Mouse (Mus musculus): ENCODE results near the gene Atoh8. TPM values are rescaled to one million over a fixed set of nuclear protein-coding genes. Genes with fewer than 3 reads are reported as not detected.
A peak's percentile ranks its signal among the peaks of the same experiment; 100 is the strongest.

Atoh8 gene
- 0.88 and 0.96 TPM in 2 replicates for polyA plus RNA-seq (2015; fragmentation: Nextera tagmentation; extraction: Ambion mirVana)

GRCm38 (mm10) chr6:72235098-72235806 lies at the start of gene Atoh8:
Gene Atoh8 (minus strand): TSS chr6:72235577.
- no peak within 1 kb of the TSS for H3K27ac ChIP-seq (replicated peaks)
- no peak within 1 kb of the TSS for H3K9ac ChIP-seq
- ATAC-seq (ENCODE audit: insufficient read depth): no peak

GRCm38 (mm10) chr6:72283914-72284313 lies 48.5 kb upstream of the Atoh8 start:
- ATAC-seq (ENCODE audit: insufficient read depth): no peak
- H3K27ac ChIP-seq (replicated peaks): no peak overlapping the region
- no peak overlapping the region for H3K4me2 ChIP-seq
- H3K9me3 ChIP-seq (replicated peaks): no peaks in the 10 kb centered on the region
- peaks cover 22% of the 10 kb centered on the region for H3K27me3 ChIP-seq
- H3K4me3 ChIP-seq (replicated peaks): no peak overlapping the region
- WGBS (ENCODE audit: insufficient replicate concordance): 23% methylated on average over 4 of the region's 4 CpGs
- H3K4me1 ChIP-seq (replicated peaks): peaks cover 42% of the 10 kb centered on the region
- no peaks in the 10 kb centered on the region for H3K36me3 ChIP-seq (replicated peaks)
- no peak overlapping the region for H3K9ac ChIP-seq

More at GRCm38 (mm10) chr6:72235098-72235806, at the start of gene Atoh8:
- under 1% methylated on average over 68 of the region's 68 CpGs for WGBS (ENCODE audit: insufficient replicate concordance)
- Histone ChIP-seq H3K4me2 (peak within 1 kb of the TSS; percentile 71), H3K36me3 (replicated peaks) (no peaks in the 10 kb centered on the region), H3K4me1 (replicated peaks) (peaks cover 14% of the 10 kb centered on the region), H3K4me3 (replicated peaks) (peak within 1 kb of the TSS; percentile 52), H3K27me3 (peaks cover 100% of the 10 kb centered on the region), H3K9me3 (replicated peaks) (no peaks in the 10 kb centered on the region)

GRCm38 (mm10) chr6:72280410-72280998 lies 45.1 kb upstream of the Atoh8 start:
- H3K4me3 ChIP-seq (replicated peaks): no peak overlapping the region
- H3K36me3 ChIP-seq (replicated peaks): no peaks in the 10 kb centered on the region
- H3K27me3 ChIP-seq: no peaks in the 10 kb centered on the region; the same call in 1 of the 2 replicates
- 24% methylated on average over 7 of the region's 7 CpGs for WGBS (ENCODE audit: insufficient replicate concordance)
- H3K9ac ChIP-seq: peak overlapping the region; percentile 44
- H3K27ac ChIP-seq (replicated peaks): peak overlapping the region; percentile 95
- H3K4me2 ChIP-seq: peak overlapping the region; percentile 62
- H3K9me3 ChIP-seq (replicated peaks): 0 out of 2 replicates have a peak, but pooled peaks cover 3% of the 10 kb centered on the region
- peaks cover 64% of the 10 kb centered on the region for H3K4me1 ChIP-seq (replicated peaks)
- peak; percentile 66 for ATAC-seq (ENCODE audit: insufficient read depth)

GRCm38 (mm10) chr6:72279505-72279904 lies 44.1 kb upstream of the Atoh8 start:
- peak overlapping the region; percentile 95 for H3K27ac ChIP-seq (replicated peaks)
- ATAC-seq (ENCODE audit: insufficient read depth): peak; percentile 89
- H3K27me3 ChIP-seq: no peaks in the 10 kb centered on the region
- H3K4me3 ChIP-seq (replicated peaks): peak overlapping the region; percentile 15; the same call in 1 of the 2 replicates
- H3K36me3 ChIP-seq (replicated peaks): no peaks in the 10 kb centered on the region
- 0 out of 2 replicates have a peak, but pooled peaks cover 3% of the 10 kb centered on the region for H3K9me3 ChIP-seq (replicated peaks)
- WGBS (ENCODE audit: insufficient replicate concordance): 18% methylated on average over 7 of the region's 7 CpGs
- H3K4me2 ChIP-seq: peak overlapping the region; percentile 62
- H3K9ac ChIP-seq: peak overlapping the region; percentile 47
- H3K4me1 ChIP-seq (replicated peaks): peaks cover 71% of the 10 kb centered on the region

- WGBS (ENCODE audit: insufficient replicate concordance): 28% methylated on average over 4 of the region's 4 CpGs
- Histone ChIP-seq H3K4me2 (peak overlapping the region; percentile 62), H3K9me3 (replicated peaks) (0 out of 2 replicates have a peak, but pooled peaks cover 3% of the 10 kb centered on the region), H3K27ac (replicated peaks) (peak overlapping the region; percentile 95), H3K4me1 (replicated peaks) (peaks cover 74% of the 10 kb centered on the region), H3K4me3 (replicated peaks) (no peak overlapping the region), H3K36me3 (replicated peaks) (no peaks in the 10 kb centered on the region), H3K27me3 (no peaks in the 10 kb centered on the region), H3K9ac (peak overlapping the region; percentile 47)
- ATAC-seq (ENCODE audit: insufficient read depth): peak; percentile 26; the same call in 1 of the 2 replicates
These were observed 43.5 kb upstream of the Atoh8 start for GRCm38 (mm10) chr6:72278835-72279234.

DNA sequence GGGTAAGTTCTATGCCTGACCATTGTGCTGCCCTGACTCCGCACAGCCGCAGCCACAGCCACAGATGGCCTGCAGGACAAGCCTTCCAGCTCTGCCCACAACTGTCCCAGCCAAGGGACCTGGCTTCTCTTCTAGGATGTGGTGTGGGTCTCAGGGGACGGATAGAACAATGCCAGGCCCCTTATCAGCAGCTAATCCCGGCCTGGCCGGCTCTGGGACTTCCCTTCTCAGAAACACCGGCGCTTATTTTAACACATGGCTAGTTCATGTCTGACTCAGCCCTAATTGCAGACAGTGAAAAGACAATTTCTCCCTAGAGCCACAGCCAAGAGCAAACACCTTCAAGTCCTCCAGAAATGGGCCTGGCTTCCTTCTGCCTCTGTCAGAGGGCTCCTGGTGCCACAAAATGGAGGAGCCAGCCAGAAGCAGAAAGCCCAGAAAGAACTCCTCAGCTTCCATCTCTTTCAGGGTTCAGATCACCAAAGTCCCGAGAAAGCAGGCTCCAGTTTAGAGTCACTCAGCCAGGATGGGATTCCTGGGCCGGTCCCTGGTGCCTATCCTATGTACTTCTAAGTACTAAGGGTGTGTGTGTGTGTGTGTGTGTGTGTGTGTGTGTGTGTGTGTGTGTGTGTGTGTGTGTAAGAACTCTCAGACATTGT lies 42.3 kb upstream of the Atoh8 start:
- peak overlapping the region; percentile 95 for H3K27ac ChIP-seq (replicated peaks)
- H3K36me3 ChIP-seq (replicated peaks): no peaks in the 10 kb centered on the region
- H3K4me2 ChIP-seq: no peak overlapping the region
- ATAC-seq (ENCODE audit: insufficient read depth): no peak
- no peak overlapping the region for H3K4me3 ChIP-seq (replicated peaks)
- H3K4me1 ChIP-seq (replicated peaks): peaks cover 85% of the 10 kb centered on the region
- H3K9me3 ChIP-seq (replicated peaks): 0 out of 2 replicates have a peak, but pooled peaks cover 3% of the 10 kb centered on the region
- WGBS (ENCODE audit: insufficient replicate concordance): 33% methylated on average over 9 of the region's 9 CpGs
- H3K9ac ChIP-seq: peak overlapping the region; percentile 29
- H3K27me3 ChIP-seq: no peaks in the 10 kb centered on the region

DNA sequence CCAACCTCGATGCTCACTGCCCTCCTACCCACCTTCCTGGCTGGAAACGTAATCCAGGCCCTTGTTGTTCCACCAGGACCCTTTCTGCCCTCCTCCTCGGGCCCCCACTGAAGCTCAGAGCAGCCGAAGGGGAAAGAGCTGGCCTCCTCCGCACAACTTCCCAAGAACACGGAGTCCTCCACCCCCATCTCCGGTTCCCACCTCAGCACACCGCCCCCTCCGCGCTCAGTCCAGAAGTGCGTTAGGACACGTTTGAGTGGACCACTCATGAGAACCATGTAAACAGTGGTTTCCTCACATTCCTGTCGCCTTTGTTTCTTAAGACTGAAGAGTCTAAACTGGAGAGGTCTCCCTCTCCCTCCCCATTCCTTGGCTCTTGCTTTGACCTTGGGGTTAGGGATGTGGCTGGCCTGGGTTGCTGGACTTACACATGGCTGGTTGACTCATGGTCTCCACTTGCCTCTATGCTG lies 41.6 kb upstream of the Atoh8 start:
- Histone ChIP-seq H3K4me1 (replicated peaks) (peaks cover 86% of the 10 kb centered on the region), H3K36me3 (replicated peaks) (no peaks in the 10 kb centered on the region), H3K9ac (0 out of 2 replicates have a peak overlapping the region, but pooled peaks have one; percentile 29), H3K9me3 (replicated peaks) (0 out of 2 replicates have a peak, but pooled peaks cover 3% of the 10 kb centered on the region), H3K4me2 (no peak overlapping the region), H3K27me3 (no peaks in the 10 kb centered on the region), H3K27ac (replicated peaks) (peak overlapping the region; percentile 95), H3K4me3 (replicated peaks) (no peak overlapping the region)
- no peak for ATAC-seq (ENCODE audit: insufficient read depth)
- 65% methylated on average over 13 of the region's 13 CpGs for WGBS (ENCODE audit: insufficient replicate concordance)

DNA sequence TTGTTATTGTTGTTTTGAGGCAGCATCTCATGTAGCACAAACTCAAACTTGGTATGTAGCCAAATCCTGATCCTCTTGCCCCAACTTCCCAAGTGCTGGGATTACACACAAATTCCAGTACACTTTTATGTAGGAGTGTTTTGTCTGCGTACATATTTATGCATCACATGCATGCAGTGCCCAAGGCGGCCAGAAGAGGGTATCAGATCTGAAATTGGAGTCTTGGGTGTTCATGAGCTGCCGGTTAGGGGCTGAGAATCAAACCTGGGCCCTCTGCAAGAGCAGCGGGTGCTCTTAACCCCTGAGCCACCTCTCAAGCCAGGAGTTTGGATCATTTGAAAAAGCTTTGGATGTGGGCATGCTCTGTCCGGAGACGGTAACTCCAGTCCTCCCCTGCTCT lies 40.8 kb upstream of the Atoh8 start:
- Histone ChIP-seq H3K27me3 (no peaks in the 10 kb centered on the region), H3K27ac (replicated peaks) (0 out of 2 replicates have a peak overlapping the region, but pooled peaks have one; percentile 95), H3K36me3 (replicated peaks) (no peaks in the 10 kb centered on the region), H3K4me2 (no peak overlapping the region), H3K9ac (no peak overlapping the region), H3K4me1 (replicated peaks) (peaks cover 86% of the 10 kb centered on the region), H3K4me3 (replicated peaks) (no peak overlapping the region), H3K9me3 (replicated peaks) (0 out of 2 replicates have a peak, but pooled peaks cover 3% of the 10 kb centered on the region)
- 91% methylated on average over 6 of the region's 6 CpGs for WGBS (ENCODE audit: insufficient replicate concordance)
- ATAC-seq (ENCODE audit: insufficient read depth): no peak

DNA sequence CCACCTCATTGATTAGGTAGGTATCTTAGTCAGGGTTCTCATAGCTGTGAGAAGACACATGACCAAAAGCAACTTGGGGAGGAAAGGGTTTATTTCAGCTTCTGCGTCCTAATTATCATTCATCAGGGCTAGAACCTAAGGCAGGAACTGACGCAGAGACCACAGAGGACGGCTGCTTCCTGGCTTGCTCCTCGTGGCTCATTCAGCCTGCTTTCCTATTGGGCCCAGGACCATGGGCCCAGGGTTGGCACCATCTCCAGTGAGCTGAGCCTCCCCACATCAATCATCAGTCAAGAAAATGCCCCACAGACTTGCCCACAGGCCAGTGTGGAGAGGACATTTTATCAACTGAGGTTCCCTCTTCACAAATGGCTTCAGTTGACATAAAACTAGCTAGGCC lies 40.1 kb upstream of the Atoh8 start:
- H3K27ac ChIP-seq (replicated peaks): peak overlapping the region; percentile 89
- 0 out of 2 replicates have a peak, but pooled peaks cover 3% of the 10 kb centered on the region for H3K9me3 ChIP-seq (replicated peaks)
- peaks cover 84% of the 10 kb centered on the region for H3K4me1 ChIP-seq (replicated peaks)
- no peak overlapping the region for H3K9ac ChIP-seq
- ATAC-seq (ENCODE audit: insufficient read depth): no peak
- no peak overlapping the region for H3K4me3 ChIP-seq (replicated peaks)
- H3K4me2 ChIP-seq: no peak overlapping the region
- no peaks in the 10 kb centered on the region for H3K36me3 ChIP-seq (replicated peaks)
- 24% methylated on average over 4 of the region's 4 CpGs for WGBS (ENCODE audit: insufficient replicate concordance)
- no peaks in the 10 kb centered on the region for H3K27me3 ChIP-seq

GRCm38 (mm10) chr6:72273153-72273552 lies 37.8 kb upstream of the Atoh8 start:
- Histone ChIP-seq H3K9me3 (replicated peaks) (0 out of 2 replicates have a peak, but pooled peaks cover 3% of the 10 kb centered on the region), H3K36me3 (replicated peaks) (no peaks in the 10 kb centered on the region), H3K4me3 (replicated peaks) (peak overlapping the region; percentile 20), H3K4me2 (peak overlapping the region; percentile 68), H3K9ac (peak overlapping the region; percentile 54), H3K27ac (replicated peaks) (peak overlapping the region; percentile 89), H3K27me3 (peaks cover 11% of the 10 kb centered on the region), H3K4me1 (replicated peaks) (peaks cover 64% of the 10 kb centered on the region)
- ATAC-seq (ENCODE audit: insufficient read depth): peak; percentile 76
- 46% methylated on average over 6 of the region's 6 CpGs for WGBS (ENCODE audit: insufficient replicate concordance)

Data from liver, embryonic 15.5 days (tissue).